Mouse (Mus musculus): Measurements from ENCODE around the gene Gramd1b.
"Not testable (repeated sequence)": the region's sequence is repeated elsewhere in the genome, so short reads cannot be mapped to it uniquely, and the experiment has no call there.

Gene Gramd1b

GRCm38 (mm10) chr9:40519294-40519693 is 11.9 kb downstream of the Gramd1b start:
- no peak for DNase-seq (ENCODE audit: low read depth, low spot score)

- no peak for DNase-seq (ENCODE audit: low read depth, low spot score)
Measured at GRCm38 (mm10) chr9:40511970-40512369, 19.2 kb downstream of the Gramd1b start.

- no peak for DNase-seq (ENCODE audit: low read depth, low spot score)
Measured at GRCm38 (mm10) chr9:40509479-40509878, 21.7 kb downstream of the Gramd1b start.

- DNase-seq (ENCODE audit: low read depth, low spot score) = no peak
Measured at GRCm38 (mm10) chr9:40506576-40506975, 24.6 kb downstream of the Gramd1b start.

- DNase-seq (ENCODE audit: low read depth, low spot score) = no peak
Measured at GRCm38 (mm10) chr9:40505471-40506312, 25.5 kb downstream of the Gramd1b start.

- no peak for DNase-seq (ENCODE audit: low read depth, low spot score)
Measured at GRCm38 (mm10) chr9:40504886-40505285, 26.3 kb downstream of the Gramd1b start.

GRCm38 (mm10) chr9:40500691-40501090 is 30.5 kb downstream of the Gramd1b start:
- DNase-seq (ENCODE audit: low read depth, low spot score) = no peak

- DNase-seq (ENCODE audit: low read depth, low spot score) = not testable (repeated sequence)
Measured at GRCm38 (mm10) chr9:40482351-40483084, 48.7 kb downstream of the Gramd1b start.

GRCm38 (mm10) chr9:40481271-40481670 is 49.9 kb downstream of the Gramd1b start:
- no peak for DNase-seq (ENCODE audit: low read depth, low spot score)

GRCm38 (mm10) chr9:40479333-40479732 is 51.9 kb downstream of the Gramd1b start:
- DNase-seq (ENCODE audit: low read depth, low spot score) = peak; percentile 65

GRCm38 (mm10) chr9:40478146-40478900 is 52.9 kb downstream of the Gramd1b start:
- DNase-seq (ENCODE audit: low read depth, low spot score) = no peak

GRCm38 (mm10) chr9:40477611-40478010 is 53.6 kb downstream of the Gramd1b start:
- no peak for DNase-seq (ENCODE audit: low read depth, low spot score)

GRCm38 (mm10) chr9:40476098-40476497 is 55.1 kb downstream of the Gramd1b start:
- DNase-seq (ENCODE audit: low read depth, low spot score) = no peak

- peak; percentile 50 for DNase-seq (ENCODE audit: low read depth, low spot score)
Measured at GRCm38 (mm10) chr9:40472961-40473510, 58.1 kb downstream of the Gramd1b start.

- DNase-seq (ENCODE audit: low read depth, low spot score) = no peak
Measured at GRCm38 (mm10) chr9:40469403-40470137, 61.6 kb downstream of the Gramd1b start.

- DNase-seq (ENCODE audit: low read depth, low spot score) = no peak
Measured at GRCm38 (mm10) chr9:40466782-40467181, 64.4 kb downstream of the Gramd1b start.

- no peak for DNase-seq (ENCODE audit: low read depth, low spot score)
Measured at GRCm38 (mm10) chr9:40465596-40465995, 65.6 kb downstream of the Gramd1b start.

GRCm38 (mm10) chr9:40462401-40462800 is 68.8 kb downstream of the Gramd1b start:
- no peak for DNase-seq (ENCODE audit: low read depth, low spot score)

- peak; percentile 31 for DNase-seq (ENCODE audit: low read depth, low spot score)
Measured at GRCm38 (mm10) chr9:40460781-40461180, 70.4 kb downstream of the Gramd1b start.

- peak; percentile 16 for DNase-seq (ENCODE audit: low read depth, low spot score)
Measured at GRCm38 (mm10) chr9:40459304-40460280, 71.6 kb downstream of the Gramd1b start.
